Mouse (Mus musculus): ENCODE measurements around the gene Armcx1. TPM values are rescaled to one million over a fixed set of nuclear protein-coding genes. Genes with fewer than 3 reads are reported as not detected.

The Armcx1 gene
- total and polyA plus RNA-seq, 3 experiments = 0.08 TPM; not detected in 2

- H3K9me3 ChIP-seq (replicated peaks; ENCODE audit: low read length) = no peaks in the 10 kb centered on the region
- H3K27me3 ChIP-seq (replicated peaks) = no peaks in the 10 kb centered on the region
- no peaks in the 10 kb centered on the region for H3K36me3 ChIP-seq (replicated peaks in 1 of 2; ENCODE audit: control insufficient read depth in 1 of 2, insufficient read depth in 1 of 2, low read length in 1 of 2)
- DNase-seq (ENCODE audit: extremely low read depth) = no peak
- H3K27ac ChIP-seq (ENCODE audit: insufficient read depth, low read depth) = no peak overlapping the region
- peaks cover 3% of the 10 kb centered on the region; the same call in 1 of the 2 replicates for H3K79me2 ChIP-seq (replicated peaks; ENCODE audit: control insufficient read depth, extremely low read depth, insufficient read depth, poor library complexity, severe bottlenecking)
- H3K4me3 ChIP-seq (replicated peaks in 1 of 3; ENCODE audit: low read depth in 2 of 3, low read length in 2 of 3, poor library complexity in 1 of 3) = no peak overlapping the region
- dilution Hi-C loops (cut with MboI; ENCODE audit: extremely low pct_ligation_motif_present, extremely low pct_unique_long_range_greater_than_20kb, low sequenced_read_pairs) (no loop called here), in situ Hi-C loops (cut with MboI; ENCODE audit: low pct_ligation_motif_present, low pct_unique_long_range_greater_than_20kb, low sequenced_read_pairs) (no loop called here)
- no peak overlapping the region for H3K4me2 ChIP-seq (ENCODE audit: insufficient read depth, low read depth, poor library complexity, severe bottlenecking)
- H3K4me1 ChIP-seq (ENCODE audit: control insufficient read depth in 1 of 2, insufficient read depth in 2 of 2) = 0 out of 4 replicates have a peak, but pooled peaks cover 0 to 3% of the 10 kb centered on the region in 2 experiments
- peak; percentile 56; the same call in 1 of the 2 replicates for TF ChIP-seq EP300 (IDR thresholded peaks at IDR 0.05; ENCODE audit: low read length)
- TF ChIP-seq USF1 (IDR thresholded peaks at IDR 0.05; ENCODE audit: low read depth, low read length) = no peak
- TF ChIP-seq MAFK (IDR thresholded peaks at IDR 0.05; ENCODE audit: insufficient replicate concordance, low read length) = no peak
- no peak for TF ChIP-seq CHD2 (IDR thresholded peaks at IDR 0.05; ENCODE audit: low read length)
- TF ChIP-seq JUND (conservative IDR thresholded peaks at IDR 0.05; ENCODE audit: low read depth, low read length) = peak; percentile 58
- no peak for TF ChIP-seq POLR2A (IDR thresholded peaks at IDR 0.05; ENCODE audit: low read depth, low read length)
- TF ChIP-seq UBTF (IDR thresholded peaks at IDR 0.05; ENCODE audit: low read depth, low read length) = no peak
- no peak for TF ChIP-seq SMC3 (IDR thresholded peaks at IDR 0.05; ENCODE audit: low read depth, low read length)
- no peak for TF ChIP-seq TCF12 (IDR thresholded peaks at IDR 0.05; ENCODE audit: low read depth, low read length)
- no peak overlapping the region for H3K9ac ChIP-seq (ENCODE audit: insufficient read depth, low read depth)
Measured at GRCm38 (mm10) chrX:134751910-134752309, 34.1 kb downstream of the Armcx1 start.

- dilution Hi-C loops (cut with MboI; ENCODE audit: extremely low pct_ligation_motif_present, extremely low pct_unique_long_range_greater_than_20kb, low sequenced_read_pairs) = no loop called here
- in situ Hi-C loops (cut with MboI; ENCODE audit: low pct_ligation_motif_present, low pct_unique_long_range_greater_than_20kb, low sequenced_read_pairs) = no loop called here
- H3K36me3 ChIP-seq (replicated peaks in 1 of 2; ENCODE audit: control insufficient read depth in 1 of 2, insufficient read depth in 1 of 2, low read length in 1 of 2) = no peaks in the 10 kb centered on the region
- 0 out of 4 replicates have a peak, but pooled peaks cover 1 to 3% of the 10 kb centered on the region in 2 experiments for H3K4me1 ChIP-seq (ENCODE audit: control insufficient read depth in 1 of 2, insufficient read depth in 2 of 2)
- H3K27ac ChIP-seq (ENCODE audit: insufficient read depth, low read depth) = no peak overlapping the region
- H3K79me2 ChIP-seq (replicated peaks; ENCODE audit: control insufficient read depth, extremely low read depth, insufficient read depth, poor library complexity, severe bottlenecking) = peaks cover 3% of the 10 kb centered on the region; the same call in 1 of the 2 replicates
- TF ChIP-seq BHLHE40 (IDR thresholded peaks at IDR 0.05; ENCODE audit: low read depth, low read length) (no peak), MEF2A (IDR thresholded peaks at IDR 0.05; ENCODE audit: borderline replicate concordance, low read depth, low read length) (peak; percentile 36; the same call in 1 of the 2 replicates), ELF1 (IDR thresholded peaks at IDR 0.05; ENCODE audit: low read depth, low read length) (no peak), E2F4 (IDR thresholded peaks at IDR 0.05; ENCODE audit: insufficient replicate concordance, low read depth, low read length) (no peak), PAX5 (IDR thresholded peaks at IDR 0.05; ENCODE audit: low read length) (no peak)
- no peaks in the 10 kb centered on the region for H3K27me3 ChIP-seq (replicated peaks)
- no peak overlapping the region for H3K4me2 ChIP-seq (ENCODE audit: insufficient read depth, low read depth, poor library complexity, severe bottlenecking)
- H3K9ac ChIP-seq (ENCODE audit: insufficient read depth, low read depth) = no peak overlapping the region
- no peak for DNase-seq (ENCODE audit: extremely low read depth)
- no peaks in the 10 kb centered on the region for H3K9me3 ChIP-seq (replicated peaks; ENCODE audit: low read length)
- H3K4me3 ChIP-seq (replicated peaks in 1 of 3; ENCODE audit: low read depth in 2 of 3, low read length in 2 of 3, poor library complexity in 1 of 3) = no peak overlapping the region
Measured at GRCm38 (mm10) chrX:134752584-134752983, 34.8 kb downstream of the Armcx1 start.

All from CH12.LX (cell line).